Mouse (Mus musculus) E14TG2a.4 (cell line): ENCODE results near the gene Cadm1.

Source experiments
- CTCF ChIP-seq: conservative IDR thresholded peaks from 2 replicates; pipeline ENCODE4 v1.5.1; 2014; ENCODE audit warnings: low read length
- NANOG ChIP-seq: IDR thresholded peaks from 2 replicates; pipeline ENCODE4 v1.6.1; 2014; ENCODE audit warnings: borderline replicate concordance, low read length, mixed read lengths
- POU5F1 ChIP-seq: IDR thresholded peaks from 2 replicates; pipeline ENCODE4 v1.6.1; 2014; ENCODE audit warnings: low read length, borderline replicate concordance

GRCm38 (mm10) chr9:47634695-47635094 lies 104.7 kb downstream of the Cadm1 start:
- no peak for TF ChIP-seq CTCF
- TF ChIP-seq POU5F1 = no peak
- no peak for TF ChIP-seq NANOG
